Mouse (Mus musculus): ENCODE data around the gene Get4. TPM values are rescaled to one million over a fixed set of nuclear protein-coding genes. Genes with fewer than 3 reads are reported as not detected.

Get4 gene
- polyA plus RNA-seq, 1 experiment from 2014 or later: 187 TPM

- whole genome bisulfite sequencing: 87% methylated on average over 3 of the region's 3 CpGs
- no peak overlapping the region for H3K27ac ChIP-seq (replicated peaks)
Measured at GRCm38 (mm10) chr5:139248846-139249245, 3.3 kb upstream of the Get4 start.

DNA sequence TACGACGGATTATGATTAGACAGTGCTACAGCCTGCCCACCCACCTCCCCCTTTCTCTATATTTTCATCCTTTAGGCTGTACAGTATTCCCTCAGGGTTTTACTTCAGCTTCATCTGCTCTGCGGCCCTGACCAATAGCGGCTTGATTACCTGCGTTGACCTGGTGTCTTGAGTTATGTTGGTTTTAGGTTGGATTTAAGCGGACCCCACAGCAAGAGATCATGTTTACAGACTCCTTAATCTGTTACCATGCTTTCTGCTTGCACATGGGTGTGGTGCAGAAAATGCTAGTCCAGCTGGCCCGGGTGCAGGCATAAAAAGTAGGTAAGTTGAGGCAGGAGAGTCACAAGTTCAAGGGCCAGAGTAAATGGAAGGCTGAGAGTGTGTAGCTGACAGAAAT lies 845 bp upstream of the Get4 start:
- peak overlapping the region; percentile 95 for H3K27ac ChIP-seq (replicated peaks)
- H3K9me3 ChIP-seq (replicated peaks): no peaks in the 10 kb centered on the region
- no peak for DNase-seq (ENCODE audit: low spot score)
- peaks cover 36% of the 10 kb centered on the region for H3K4me1 ChIP-seq
- H3K27me3 ChIP-seq (ENCODE audit: low read depth, poor library complexity, severe bottlenecking): no peaks in the 10 kb centered on the region
- WGBS: 85% methylated on average over 7 of the region's 7 CpGs
- H3K36me3 ChIP-seq: peaks cover 58% of the 10 kb centered on the region
- H3K4me3 ChIP-seq: peak overlapping the region; percentile 76

More at GRCm38 (mm10) chr5:139248846-139249245, 3.3 kb upstream of the Get4 start:
- Histone ChIP-seq H3K4me3 (no peak overlapping the region), H3K36me3 (peaks cover 66% of the 10 kb centered on the region), H3K9me3 (replicated peaks) (no peaks in the 10 kb centered on the region), H3K4me1 (peaks cover 16% of the 10 kb centered on the region), H3K27me3 (ENCODE audit: low read depth, poor library complexity, severe bottlenecking) (no peaks in the 10 kb centered on the region)
- DNase-seq (ENCODE audit: low spot score): no peak

DNA sequence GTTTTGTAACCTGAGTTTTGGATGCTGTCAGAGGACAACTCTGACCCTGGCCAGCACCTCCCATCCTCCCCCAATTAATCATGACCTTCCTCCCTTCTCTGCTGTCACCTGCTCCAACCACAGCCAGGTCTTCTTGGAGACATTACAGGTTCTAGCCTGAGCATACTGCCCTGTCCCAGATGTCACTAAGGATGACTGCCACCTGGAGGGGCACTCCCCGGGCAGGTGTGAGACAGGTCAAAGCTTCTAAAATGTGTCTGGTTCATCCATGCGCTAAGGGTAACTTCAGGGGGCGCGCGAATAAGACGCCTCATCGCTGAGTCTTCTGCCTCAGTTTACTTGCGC lies 416 bp upstream of the Get4 start:
- peak overlapping the region; percentile 76 for H3K4me3 ChIP-seq
- H3K27me3 ChIP-seq (ENCODE audit: low read depth, poor library complexity, severe bottlenecking): no peaks in the 10 kb centered on the region
- peaks cover 55% of the 10 kb centered on the region for H3K36me3 ChIP-seq
- H3K9me3 ChIP-seq (replicated peaks): no peaks in the 10 kb centered on the region
- under 1% methylated on average over 8 of the region's 8 CpGs for WGBS
- no peak for DNase-seq (ENCODE audit: low spot score)
- peak overlapping the region; percentile 95 for H3K27ac ChIP-seq (replicated peaks)
- H3K4me1 ChIP-seq: peaks cover 36% of the 10 kb centered on the region

DNA sequence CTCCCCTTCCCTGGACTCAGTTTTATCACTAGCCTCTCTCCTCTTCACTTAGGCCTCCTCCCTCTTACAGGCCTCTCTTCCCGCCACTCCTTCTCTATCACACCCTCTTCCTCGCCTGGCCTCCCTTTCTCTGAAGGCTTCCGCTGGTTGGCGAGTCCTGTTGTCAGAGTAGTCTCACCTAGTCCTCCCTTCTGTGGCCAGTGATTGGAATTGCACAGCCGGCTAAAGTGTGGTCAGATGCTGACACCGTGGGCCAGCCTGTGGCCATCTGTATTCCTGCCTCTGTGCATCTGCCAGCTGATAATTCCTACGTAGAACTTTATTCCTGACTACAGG lies 754 bp downstream of the Get4 start:
- 1% methylated on average over 7 of the region's 7 CpGs for WGBS
- peaks cover 55% of the 10 kb centered on the region for H3K36me3 ChIP-seq

GRCm38 (mm10) chr5:139253301-139253741 lies 1.2 kb downstream of the Get4 start:
- Histone ChIP-seq H3K4me1 (peaks cover 42% of the 10 kb centered on the region), H3K36me3 (peaks cover 55% of the 10 kb centered on the region), H3K27ac (replicated peaks) (peak overlapping the region; percentile 95), H3K4me3 (peak overlapping the region; percentile 76), H3K9me3 (replicated peaks) (no peaks in the 10 kb centered on the region), H3K27me3 (ENCODE audit: low read depth, poor library complexity, severe bottlenecking) (no peaks in the 10 kb centered on the region)
- DNase-seq (ENCODE audit: low spot score): no peak
- 19% methylated on average over 6 of the region's 6 CpGs for WGBS

More for the DNA sequence above, 754 bp downstream of the Get4 start:
- no peak for DNase-seq (ENCODE audit: low spot score)
- no peaks in the 10 kb centered on the region for H3K27me3 ChIP-seq (ENCODE audit: low read depth, poor library complexity, severe bottlenecking)
- H3K4me1 ChIP-seq: peaks cover 42% of the 10 kb centered on the region
- no peaks in the 10 kb centered on the region for H3K9me3 ChIP-seq (replicated peaks)
- peak overlapping the region; percentile 76 for H3K4me3 ChIP-seq
- peak overlapping the region; percentile 95 for H3K27ac ChIP-seq (replicated peaks)

GRCm38 (mm10) chr5:139254938-139255337 lies 2.8 kb downstream of the Get4 start:
- peaks cover 42% of the 10 kb centered on the region for H3K4me1 ChIP-seq
- H3K9me3 ChIP-seq (replicated peaks): no peaks in the 10 kb centered on the region
- peaks cover 54% of the 10 kb centered on the region for H3K36me3 ChIP-seq
- no peak overlapping the region; the same call in 1 of the 2 replicates for H3K4me3 ChIP-seq
- H3K27me3 ChIP-seq (ENCODE audit: low read depth, poor library complexity, severe bottlenecking): no peaks in the 10 kb centered on the region
- H3K27ac ChIP-seq (replicated peaks): no peak overlapping the region
- DNase-seq (ENCODE audit: low spot score): no peak
- WGBS: 90% methylated on average over 6 of the region's 6 CpGs

DNA sequence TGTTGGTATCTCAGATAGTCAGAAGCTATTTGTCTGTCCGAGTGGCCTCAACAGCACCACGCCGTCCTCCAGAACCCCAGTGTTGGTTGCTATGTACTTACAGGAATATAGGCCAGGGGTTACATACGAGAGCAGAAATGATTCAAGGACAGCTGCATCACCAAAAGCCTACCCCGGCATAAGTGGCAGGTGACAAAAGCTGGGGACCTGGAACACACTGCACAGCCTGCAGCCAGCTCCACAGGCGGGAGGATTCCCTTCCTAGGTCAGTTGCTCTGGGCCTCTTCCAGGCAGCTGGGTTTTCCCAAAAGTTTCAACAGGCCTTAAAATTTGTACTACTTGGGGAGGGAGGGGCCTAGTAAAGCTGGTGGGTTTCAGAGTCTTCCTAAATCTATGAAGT lies 3.7 kb downstream of the Get4 start:
- H3K27me3 ChIP-seq (ENCODE audit: low read depth, poor library complexity, severe bottlenecking): no peaks in the 10 kb centered on the region
- WGBS: 94% methylated on average over 6 of the region's 6 CpGs
- no peak for DNase-seq (ENCODE audit: low spot score)
- H3K4me1 ChIP-seq: peaks cover 42% of the 10 kb centered on the region
- no peak overlapping the region for H3K27ac ChIP-seq (replicated peaks)
- no peak overlapping the region for H3K4me3 ChIP-seq
- peaks cover 57% of the 10 kb centered on the region for H3K36me3 ChIP-seq
- no peaks in the 10 kb centered on the region for H3K9me3 ChIP-seq (replicated peaks)

- peaks cover 41% of the 10 kb centered on the region for H3K4me1 ChIP-seq
- peaks cover 62% of the 10 kb centered on the region for H3K36me3 ChIP-seq
- 92% methylated on average over 3 of the region's 3 CpGs for WGBS
- H3K4me3 ChIP-seq: no peak overlapping the region
- no peaks in the 10 kb centered on the region for H3K9me3 ChIP-seq (replicated peaks)
- DNase-seq (ENCODE audit: low spot score): no peak
- no peaks in the 10 kb centered on the region for H3K27me3 ChIP-seq (ENCODE audit: low read depth, poor library complexity, severe bottlenecking)
- H3K27ac ChIP-seq (replicated peaks): no peak overlapping the region
Measured at GRCm38 (mm10) chr5:139256211-139256765, 4.2 kb downstream of the Get4 start.

DNA sequence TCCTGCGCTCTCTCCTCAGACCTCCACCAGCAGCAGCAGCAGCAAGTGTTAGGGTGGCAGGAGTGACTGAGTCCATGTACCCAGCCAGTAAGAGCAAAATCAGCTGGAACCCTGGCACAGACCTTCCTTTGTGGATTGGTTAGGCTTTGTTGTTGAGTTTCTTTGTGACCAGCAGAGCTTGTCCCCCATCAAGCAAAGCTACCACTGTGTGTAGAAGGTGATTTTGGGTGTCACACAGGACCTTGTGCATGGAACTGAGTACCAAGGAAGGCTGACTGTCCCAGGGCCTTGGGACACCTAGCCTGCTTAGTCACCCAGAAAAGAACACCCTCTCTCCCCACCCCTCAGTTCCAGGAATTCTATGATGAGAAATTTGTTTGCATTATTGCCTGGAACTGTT lies 5.1 kb downstream of the Get4 start:
- 91% methylated on average over 1 of the region's 1 CpGs for WGBS
- H3K27me3 ChIP-seq (ENCODE audit: low read depth, poor library complexity, severe bottlenecking): no peaks in the 10 kb centered on the region
- no peak overlapping the region for H3K4me3 ChIP-seq
- H3K4me1 ChIP-seq: peaks cover 34% of the 10 kb centered on the region
- H3K9me3 ChIP-seq (replicated peaks): no peaks in the 10 kb centered on the region
- H3K36me3 ChIP-seq: peaks cover 71% of the 10 kb centered on the region
- no peak for DNase-seq (ENCODE audit: low spot score)
- no peak overlapping the region for H3K27ac ChIP-seq (replicated peaks)

- Histone ChIP-seq H3K9me3 (replicated peaks) (no peaks in the 10 kb centered on the region), H3K27me3 (ENCODE audit: low read depth, poor library complexity, severe bottlenecking) (no peaks in the 10 kb centered on the region), H3K4me3 (no peak overlapping the region), H3K36me3 (peaks cover 77% of the 10 kb centered on the region), H3K27ac (replicated peaks) (no peak overlapping the region), H3K4me1 (peaks cover 34% of the 10 kb centered on the region)
- no peak for DNase-seq (ENCODE audit: low spot score)
- 84% methylated on average over 4 of the region's 4 CpGs for WGBS
Measured at GRCm38 (mm10) chr5:139257818-139258217, 5.7 kb downstream of the Get4 start.

DNA sequence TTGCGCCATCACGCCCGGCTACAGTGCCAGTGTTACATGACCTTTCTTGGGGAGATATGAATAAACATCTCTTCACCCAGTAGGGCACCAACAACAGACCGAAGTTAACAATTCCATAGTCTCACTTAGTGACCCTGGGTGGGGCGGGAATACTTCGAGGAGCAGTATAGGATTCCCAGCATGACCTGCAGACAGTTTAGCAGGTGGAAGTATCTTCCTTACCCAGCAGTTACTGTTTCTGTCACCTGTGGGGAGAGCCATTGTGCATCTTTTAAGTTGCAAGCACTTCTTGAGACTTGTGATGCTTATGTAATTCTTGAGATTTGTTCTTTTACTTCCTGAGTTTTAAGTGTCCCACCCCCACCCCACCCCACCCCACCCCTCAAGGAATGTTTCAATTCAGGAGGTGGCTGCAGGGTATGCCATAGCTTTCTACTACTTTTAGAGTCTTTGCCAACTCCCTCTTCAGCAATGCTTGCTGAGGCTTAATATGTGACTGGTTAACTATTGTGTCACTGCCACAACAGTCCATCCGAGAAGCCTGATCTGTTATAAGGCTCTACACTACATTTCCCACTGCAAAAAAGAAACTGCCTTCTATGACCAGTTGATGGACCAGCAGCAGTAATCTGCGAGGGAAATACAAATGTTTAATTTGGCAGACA lies 6.4 kb downstream of the Get4 start:
- Histone ChIP-seq H3K4me3 (no peak overlapping the region), H3K36me3 (peaks cover 84% of the 10 kb centered on the region), H3K27me3 (ENCODE audit: low read depth, poor library complexity, severe bottlenecking) (no peaks in the 10 kb centered on the region), H3K9me3 (replicated peaks) (no peaks in the 10 kb centered on the region), H3K4me1 (peaks cover 29% of the 10 kb centered on the region), H3K27ac (replicated peaks) (no peak overlapping the region)
- no peak for DNase-seq (ENCODE audit: low spot score)
- WGBS: 95% methylated on average over 8 of the region's 8 CpGs

GRCm38 (mm10) chr5:139259853-139260252 lies 7.7 kb downstream of the Get4 start:
- peaks cover 16% of the 10 kb centered on the region for H3K4me1 ChIP-seq

DNA sequence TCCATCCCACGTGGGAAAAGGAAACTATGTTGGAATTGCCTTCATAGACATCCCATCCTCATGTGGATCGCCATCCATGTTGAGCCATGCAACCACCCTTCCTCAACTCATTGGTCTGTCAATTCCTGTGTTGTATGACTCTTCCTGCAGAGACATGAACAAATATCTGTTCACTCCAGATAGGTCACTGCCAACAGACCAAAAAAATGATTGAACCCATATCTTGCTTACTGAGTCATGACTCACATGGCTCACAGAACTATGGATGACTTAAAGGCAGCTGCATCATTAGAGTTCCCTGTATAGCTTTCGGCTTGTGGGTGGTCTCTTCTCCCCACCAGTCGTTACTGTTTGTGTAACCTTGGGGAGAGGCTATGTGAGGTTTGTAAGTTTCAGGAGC lies 9.3 kb downstream of the Get4 start:
- no peak for DNase-seq (ENCODE audit: low spot score)
- Histone ChIP-seq H3K27ac (replicated peaks) (no peak overlapping the region), H3K36me3 (peaks cover 97% of the 10 kb centered on the region), H3K9me3 (replicated peaks) (no peaks in the 10 kb centered on the region), H3K4me1 (peaks cover 5% of the 10 kb centered on the region), H3K27me3 (ENCODE audit: low read depth, poor library complexity, severe bottlenecking) (no peaks in the 10 kb centered on the region), H3K4me3 (no peak overlapping the region)
- 92% methylated on average over 4 of the region's 4 CpGs for whole genome bisulfite sequencing

More at GRCm38 (mm10) chr5:139259853-139260252, 7.7 kb downstream of the Get4 start:
- H3K36me3 ChIP-seq: peaks cover 94% of the 10 kb centered on the region
- DNase-seq (ENCODE audit: low spot score): no peak
- H3K27ac ChIP-seq (replicated peaks): no peak overlapping the region
- 84% methylated on average over 5 of the region's 5 CpGs for WGBS
- no peaks in the 10 kb centered on the region for H3K9me3 ChIP-seq (replicated peaks)
- H3K4me3 ChIP-seq: no peak overlapping the region
- no peaks in the 10 kb centered on the region for H3K27me3 ChIP-seq (ENCODE audit: low read depth, poor library complexity, severe bottlenecking)
